Mouse (Mus musculus): ENCODE measurements around the gene Aqp6.

Gene Aqp6

DNA sequence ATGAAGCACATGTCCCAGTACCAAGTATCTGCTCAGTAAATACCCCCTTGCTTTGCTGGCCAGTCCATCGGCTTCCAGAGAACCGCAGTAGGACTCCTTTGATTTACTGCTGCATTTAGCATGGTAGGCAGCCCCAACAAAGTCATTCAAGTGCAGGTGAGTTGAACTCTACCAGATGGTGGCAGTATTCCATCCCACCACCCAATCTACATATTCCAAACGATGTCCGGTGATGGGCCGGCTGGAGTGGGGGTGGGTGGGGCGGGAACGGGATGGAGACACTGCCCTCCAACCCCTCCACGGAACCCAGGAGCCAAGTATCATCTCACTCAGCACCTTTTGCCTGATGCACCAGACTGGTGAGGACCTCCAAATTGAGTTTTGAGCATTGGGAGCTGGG lies 52.1 kb downstream of the Aqp6 start:
- peak overlapping the region; percentile 93 for H3K4me3 ChIP-seq (replicated peaks; ENCODE audit: low read length)
- H3K4me1 ChIP-seq (replicated peaks; ENCODE audit: low read depth, low read length) = peaks cover 85% of the 10 kb centered on the region
- H3K9me3 ChIP-seq (ENCODE audit: low read length) = no peaks in the 10 kb centered on the region
- peaks cover 16% of the 10 kb centered on the region for H3K36me3 ChIP-seq (ENCODE audit: insufficient read depth, low read length)
- 0 out of 2 replicates have a peak, but pooled peaks cover 6% of the 10 kb centered on the region for H3K27me3 ChIP-seq (ENCODE audit: insufficient read depth, low read length)
- TF ChIP-seq NANOG (IDR thresholded peaks at IDR 0.05; ENCODE audit: borderline replicate concordance, low read length) (no peak), CTCF (conservative IDR thresholded peaks at IDR 0.05; ENCODE audit: low read length) (0 out of 2 replicates have a peak, but pooled peaks have one; percentile 13), POU5F1 (IDR thresholded peaks at IDR 0.05; ENCODE audit: borderline replicate concordance, low read length) (no peak)

DNA sequence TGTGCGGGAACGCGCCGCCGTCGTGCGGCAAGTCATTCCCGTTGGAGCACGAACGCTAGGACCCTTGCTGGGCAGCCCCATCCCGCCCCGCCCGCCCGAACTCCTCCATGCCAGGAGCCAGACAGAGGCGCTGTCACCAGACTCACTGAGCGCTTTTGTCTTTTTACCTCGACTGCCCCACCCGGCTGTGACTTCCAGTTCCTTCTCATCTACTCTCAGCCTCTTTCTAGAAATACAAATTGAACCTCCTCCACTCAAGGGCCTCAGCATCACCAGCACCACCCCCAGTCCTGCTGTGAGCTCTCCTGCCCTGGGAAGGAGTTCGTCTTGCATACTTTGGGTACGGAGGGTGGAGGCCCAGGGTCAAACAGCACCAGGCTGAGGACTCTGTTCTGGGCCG lies 52.7 kb downstream of the Aqp6 start:
- no peaks in the 10 kb centered on the region for H3K9me3 ChIP-seq (ENCODE audit: low read length)
- peak overlapping the region; percentile 78 for H3K4me3 ChIP-seq (replicated peaks; ENCODE audit: low read length)
- H3K36me3 ChIP-seq (ENCODE audit: insufficient read depth, low read length) = peaks cover 12% of the 10 kb centered on the region
- TF ChIP-seq NANOG (IDR thresholded peaks at IDR 0.05; ENCODE audit: borderline replicate concordance, low read length) (no peak), POU5F1 (IDR thresholded peaks at IDR 0.05; ENCODE audit: borderline replicate concordance, low read length) (no peak), CTCF (conservative IDR thresholded peaks at IDR 0.05; ENCODE audit: low read length) (no peak)
- H3K27me3 ChIP-seq (ENCODE audit: insufficient read depth, low read length) = 0 out of 2 replicates have a peak, but pooled peaks cover 6% of the 10 kb centered on the region
- peaks cover 85% of the 10 kb centered on the region for H3K4me1 ChIP-seq (replicated peaks; ENCODE audit: low read depth, low read length)

Data from E14TG2a.4 (cell line).